Mouse (Mus musculus): Measurements from ENCODE around the gene Ube2q1.

- TF ChIP-seq CTCF (IDR thresholded peaks at IDR 0.05; ENCODE audit: low read depth, low read length) = no peak
- no peak for TF ChIP-seq POLR2A (IDR thresholded peaks at IDR 0.05; ENCODE audit: extremely low read depth, insufficient read depth, low read length)
Observed at GRCm38 (mm10) chr3:89821548-89822480, 48.4 kb downstream of the Ube2q1 start.

Data from liver, adult 2 months (tissue).